Mouse (Mus musculus) heart, postnatal 0 days (tissue): ENCODE measurements around the gene Foxp1.

ENCODE experiments used
- CTCF ChIP-seq: IDR thresholded peaks from 2 replicates; pipeline ENCODE4 v1.5.1; 2016; ENCODE audit warnings: antibody characterized with exemption, control low read depth, low read depth
- EP300 ChIP-seq: IDR thresholded peaks from 2 replicates; pipeline ENCODE4 v1.6.1; 2016; ENCODE audit warnings: antibody characterized with exemption, low read depth

GRCm38 (mm10) chr6:99556950-99557349 is 34.4 kb upstream of the Foxp1 start:
- no peak for TF ChIP-seq CTCF
- no peak for TF ChIP-seq EP300
